Mouse (Mus musculus): Measurements from ENCODE around the gene Mfsd4a. TPM values are rescaled to one million over a fixed set of nuclear protein-coding genes. Genes with fewer than 3 reads are reported as not detected.
A peak's percentile ranks its signal among the peaks of the same experiment; 100 is the strongest.

The Mfsd4a gene
- total and polyA plus RNA-seq, 2 experiments from 2014 or later = 4.5 to 6.4 TPM

- Histone ChIP-seq H3K27me3 (ENCODE audit: control insufficient read depth, insufficient read depth, low read length) (no peaks in the 10 kb centered on the region), H3K4me2 (ENCODE audit: low read depth, low read length) (no peak overlapping the region), H3K4me3 (ENCODE audit: low read depth, low read length) (no peak overlapping the region), H3K36me3 (replicated peaks; ENCODE audit: control insufficient read depth, insufficient read depth, low read length) (no peaks in the 10 kb centered on the region), H3K4me1 (ENCODE audit: control insufficient read depth, insufficient read depth) (no peaks in the 10 kb centered on the region), H3K9me3 (replicated peaks; ENCODE audit: control insufficient read depth, low read length) (no peaks in the 10 kb centered on the region), H3K27ac (ENCODE audit: low read depth) (no peak overlapping the region), H3K9ac (replicated peaks; ENCODE audit: low read depth, low read length) (no peak overlapping the region)
- no peak for TF ChIP-seq EP300 (IDR thresholded peaks at IDR 0.05; ENCODE audit: low read depth)
- TF ChIP-seq CTCF (IDR thresholded peaks at IDR 0.05; ENCODE audit: low read depth) = no peak
- WGBS = 80% methylated on average over 5 of the region's 5 CpGs
- DNase-seq (ENCODE audit: low spot score) (no peak), ATAC-seq (ENCODE audit: insufficient read depth, low read depth) (no peak)
These were observed 9.3 kb downstream of the Mfsd4a start for GRCm38 (mm10) chr1:132058558-132058957.

- H3K9ac ChIP-seq (replicated peaks; ENCODE audit: low read depth, low read length) = no peak overlapping the region
- H3K9me3 ChIP-seq (replicated peaks; ENCODE audit: control insufficient read depth, low read length) = no peaks in the 10 kb centered on the region
These were observed 12.7 kb downstream of the Mfsd4a start for GRCm38 (mm10) chr1:132055054-132055664.

GRCm38 (mm10) chr1:132054387-132054786, 13.5 kb downstream of the Mfsd4a start:
- ATAC-seq (ENCODE audit: insufficient read depth, low read depth) (no peak), DNase-seq (ENCODE audit: low spot score) (no peak)
- Histone ChIP-seq H3K27ac (ENCODE audit: low read depth) (no peak overlapping the region), H3K4me3 (ENCODE audit: low read depth, low read length) (no peak overlapping the region), H3K36me3 (replicated peaks; ENCODE audit: control insufficient read depth, insufficient read depth, low read length) (no peaks in the 10 kb centered on the region), H3K9ac (replicated peaks; ENCODE audit: low read depth, low read length) (no peak overlapping the region), H3K4me2 (ENCODE audit: low read depth, low read length) (no peak overlapping the region), H3K27me3 (ENCODE audit: control insufficient read depth, insufficient read depth, low read length) (no peaks in the 10 kb centered on the region), H3K9me3 (replicated peaks; ENCODE audit: control insufficient read depth, low read length) (no peaks in the 10 kb centered on the region), H3K4me1 (ENCODE audit: control insufficient read depth, insufficient read depth) (no peaks in the 10 kb centered on the region)
- 69% methylated on average over 3 of the region's 3 CpGs for WGBS
- no peak for TF ChIP-seq CTCF (IDR thresholded peaks at IDR 0.05; ENCODE audit: low read depth)
- no peak for TF ChIP-seq EP300 (IDR thresholded peaks at IDR 0.05; ENCODE audit: low read depth)

More at GRCm38 (mm10) chr1:132055054-132055664, 12.7 kb downstream of the Mfsd4a start:
- H3K4me1 ChIP-seq (ENCODE audit: control insufficient read depth, insufficient read depth) = no peaks in the 10 kb centered on the region
- WGBS = 69% methylated on average over 7 of the region's 7 CpGs
- no peak overlapping the region for H3K4me3 ChIP-seq (ENCODE audit: low read depth, low read length)
- ATAC-seq (ENCODE audit: insufficient read depth, low read depth) = no peak
- no peak overlapping the region for H3K4me2 ChIP-seq (ENCODE audit: low read depth, low read length)
- no peak for DNase-seq (ENCODE audit: low spot score)
- no peak for TF ChIP-seq CTCF (IDR thresholded peaks at IDR 0.05; ENCODE audit: low read depth)
- no peak for TF ChIP-seq EP300 (IDR thresholded peaks at IDR 0.05; ENCODE audit: low read depth)
- no peaks in the 10 kb centered on the region for H3K27me3 ChIP-seq (ENCODE audit: control insufficient read depth, insufficient read depth, low read length)
- H3K27ac ChIP-seq (ENCODE audit: low read depth) = no peak overlapping the region
- H3K36me3 ChIP-seq (replicated peaks; ENCODE audit: control insufficient read depth, insufficient read depth, low read length) = no peaks in the 10 kb centered on the region

- Histone ChIP-seq H3K27me3 (ENCODE audit: control insufficient read depth, insufficient read depth, low read length) (no peaks in the 10 kb centered on the region), H3K27ac (ENCODE audit: low read depth) (no peak overlapping the region), H3K4me1 (ENCODE audit: control insufficient read depth, insufficient read depth) (no peaks in the 10 kb centered on the region), H3K9me3 (replicated peaks; ENCODE audit: control insufficient read depth, low read length) (no peaks in the 10 kb centered on the region), H3K9ac (replicated peaks; ENCODE audit: low read depth, low read length) (no peak overlapping the region), H3K4me3 (ENCODE audit: low read depth, low read length) (no peak overlapping the region), H3K4me2 (ENCODE audit: low read depth, low read length) (no peak overlapping the region), H3K36me3 (replicated peaks; ENCODE audit: control insufficient read depth, insufficient read depth, low read length) (no peaks in the 10 kb centered on the region)
- DNase-seq (ENCODE audit: low spot score) (no peak), ATAC-seq (ENCODE audit: insufficient read depth, low read depth) (no peak)
- WGBS = 69% methylated on average over 3 of the region's 3 CpGs
- TF ChIP-seq EP300 (IDR thresholded peaks at IDR 0.05; ENCODE audit: low read depth) (no peak), CTCF (IDR thresholded peaks at IDR 0.05; ENCODE audit: low read depth) (no peak)
These were observed 16.1 kb downstream of the Mfsd4a start for GRCm38 (mm10) chr1:132051746-132052145.

- no peak overlapping the region for H3K9ac ChIP-seq (replicated peaks; ENCODE audit: low read depth, low read length)
- H3K27ac ChIP-seq (ENCODE audit: low read depth) = no peak overlapping the region
- TF ChIP-seq CTCF (IDR thresholded peaks at IDR 0.05; ENCODE audit: low read depth) (peak; percentile 86), EP300 (IDR thresholded peaks at IDR 0.05; ENCODE audit: low read depth) (no peak)
- DNase-seq (ENCODE audit: low spot score) (peak; percentile 27), ATAC-seq (ENCODE audit: insufficient read depth, low read depth) (peak; percentile 58; the same call in 1 of the 2 replicates)
- H3K4me1 ChIP-seq (ENCODE audit: control insufficient read depth, insufficient read depth) = no peaks in the 10 kb centered on the region
- no peak overlapping the region for H3K4me3 ChIP-seq (ENCODE audit: low read depth, low read length)
- H3K27me3 ChIP-seq (ENCODE audit: control insufficient read depth, insufficient read depth, low read length) = no peaks in the 10 kb centered on the region
- H3K9me3 ChIP-seq (replicated peaks; ENCODE audit: control insufficient read depth, low read length) = no peaks in the 10 kb centered on the region
- no peak overlapping the region for H3K4me2 ChIP-seq (ENCODE audit: low read depth, low read length)
- 16% methylated on average over 15 of the region's 15 CpGs for WGBS
- H3K36me3 ChIP-seq (replicated peaks; ENCODE audit: control insufficient read depth, insufficient read depth, low read length) = no peaks in the 10 kb centered on the region
These were observed 21.6 kb downstream of the Mfsd4a start for GRCm38 (mm10) chr1:132046143-132046735.

Measured in heart, postnatal 0 days (tissue).